Mouse (Mus musculus) brain, embryonic 14.5 days (tissue): ENCODE measurements at regions not wholly inside any gene's neighbourhood (a gene's known extent, or its start where the extent isn't known, plus 50 kb on each side); places are given as distances from the start of the nearest gene placed in this dataset.

Experiments used
- CTCF ChIP-seq: fragments of 200-500 bp; IDR thresholded peaks from 2 replicates; pipeline ENCODE4 v1.5.1; 2012; ENCODE audit warnings: inconsistent platforms, mild to moderate bottlenecking, moderate library complexity, borderline replicate concordance; ENCODE audit not compliant: insufficient read depth, insufficient read length; ENCODE audit errors: extremely low read depth
- POLR2A ChIP-seq: fragments of 200-500 bp; IDR thresholded peaks from 2 replicates; pipeline ENCODE4 v1.6.1; 2012; ENCODE audit warnings: mild to moderate bottlenecking, inconsistent platforms, borderline replicate concordance; ENCODE audit not compliant: poor library complexity, insufficient read depth, insufficient read length, severe bottlenecking; ENCODE audit errors: extremely low read depth

DNA sequence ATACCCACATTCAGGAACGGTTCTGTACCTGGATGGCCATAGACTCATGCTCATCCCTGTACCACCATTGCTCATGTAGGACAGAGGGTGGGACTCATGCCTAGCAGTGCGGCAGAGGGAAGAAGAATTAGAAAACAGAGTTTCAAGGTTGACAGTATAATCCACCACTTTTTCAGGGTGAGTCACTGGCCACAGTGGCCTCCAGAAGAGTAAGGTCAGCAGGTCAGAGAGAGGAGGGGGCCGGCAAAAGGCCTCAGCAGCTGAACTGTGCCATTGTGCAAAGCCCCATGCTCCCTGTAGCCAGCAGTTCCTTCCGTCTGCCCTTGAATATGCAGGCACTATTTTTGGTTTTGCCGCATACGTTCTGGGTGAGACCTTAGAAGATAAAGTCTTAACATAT is 78.1 kb upstream of the Grik1 start:
- TF ChIP-seq CTCF (no peak), POLR2A (no peak)
